Mouse (Mus musculus) MEL (cell line): ENCODE measurements around the gene Ankrd13c.
A peak's percentile ranks its signal among the peaks of the same experiment; 100 is the strongest.

ENCODE experiments used
- CHD1 ChIP-seq: IDR thresholded peaks from 2 replicates; pipeline ENCODE4 v1.6.1; 2012; ENCODE audit warnings: low read depth, mild to moderate bottlenecking, inconsistent platforms, low read length, improper control_type of control experiment
- CTCF ChIP-seq, 3 experiments: IDR thresholded peaks in 2 of 3; conservative IDR thresholded peaks in 1 of 3; 2 replicates each; pipeline ENCODE4 v1.5.1; 2011 to 2012; ENCODE audit warnings: low read length in 3 of 3, low read depth in 2 of 3, mild to moderate bottlenecking in 2 of 3, improper control_type of control experiment in 1 of 3, inconsistent platforms in 1 of 3, mixed read lengths in 1 of 3, moderate library complexity in 1 of 3; ENCODE audit not compliant: control insufficient read depth in 1 of 3, insufficient read depth in 1 of 3, poor library complexity in 1 of 3, severe bottlenecking in 1 of 3
- MAX ChIP-seq: IDR thresholded peaks from 2 replicates; pipeline ENCODE4 v1.6.1; 2011; ENCODE audit warnings: low read length, improper control_type of control experiment
- POLR2A ChIP-seq, 2 experiments: IDR thresholded peaks; 2 replicates each; pipeline ENCODE4 v1.6.1; 2011 to 2012; ENCODE audit warnings: low read length in 2 of 2, mild to moderate bottlenecking in 2 of 2, control low read depth in 1 of 2, improper control_type of control experiment in 1 of 2, low read depth in 1 of 2, moderate library complexity in 1 of 2; ENCODE audit not compliant: control insufficient read depth in 1 of 2, insufficient read depth in 1 of 2, poor library complexity in 1 of 2
- SMC3 ChIP-seq: IDR thresholded peaks from 2 replicates; pipeline ENCODE4 v1.6.1; 2011; ENCODE audit warnings: low read depth, low read length, improper control_type of control experiment

DNA sequence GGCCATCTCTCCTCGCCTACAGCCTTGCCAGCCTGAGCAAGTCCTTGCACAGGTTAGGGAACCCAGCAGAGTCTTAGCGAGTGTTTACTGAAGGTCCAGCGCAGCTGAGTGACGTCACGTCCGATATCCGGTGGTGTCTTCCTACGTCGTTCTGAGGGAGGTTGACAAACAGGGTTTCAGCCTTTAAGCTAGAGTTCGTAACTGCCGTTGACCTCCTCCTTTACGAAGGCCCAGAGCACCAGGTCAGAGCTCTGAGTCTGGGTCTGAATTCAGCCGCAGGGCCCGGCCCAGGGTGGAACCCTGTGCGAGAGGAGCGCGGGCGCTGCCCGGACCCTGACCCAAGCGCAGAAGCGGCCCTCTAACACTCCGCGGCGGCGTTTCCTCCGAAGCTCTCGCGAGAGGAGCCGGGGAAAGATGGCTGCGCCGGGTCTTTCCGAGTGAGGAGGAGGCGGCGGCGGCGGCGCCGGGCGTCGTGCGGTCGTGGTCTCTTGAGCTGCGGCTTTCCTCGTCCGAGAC lies at the start of gene Ankrd13c:
- no peak for TF ChIP-seq CTCF (IDR thresholded peaks at IDR 0.05 in 2 of 3, conservative IDR thresholded peaks at IDR 0.05 in 1 of 3; ENCODE audit: control insufficient read depth in 1 of 3, insufficient read depth in 1 of 3, low read depth in 2 of 3, low read length in 3 of 3, poor library complexity in 1 of 3, severe bottlenecking in 1 of 3)
- TF ChIP-seq MAX: no peak; the same call in 1 of the 2 replicates
- peak; percentile 75 to 92 for TF ChIP-seq POLR2A (IDR thresholded peaks at IDR 0.05; ENCODE audit: control insufficient read depth in 1 of 2, insufficient read depth in 1 of 2, low read depth in 1 of 2, low read length in 2 of 2, poor library complexity in 1 of 2)
- no peak for TF ChIP-seq SMC3
- TF ChIP-seq CHD1: no peak
